Mouse (Mus musculus): ENCODE measurements around the gene Gtf2h1.

DNA sequence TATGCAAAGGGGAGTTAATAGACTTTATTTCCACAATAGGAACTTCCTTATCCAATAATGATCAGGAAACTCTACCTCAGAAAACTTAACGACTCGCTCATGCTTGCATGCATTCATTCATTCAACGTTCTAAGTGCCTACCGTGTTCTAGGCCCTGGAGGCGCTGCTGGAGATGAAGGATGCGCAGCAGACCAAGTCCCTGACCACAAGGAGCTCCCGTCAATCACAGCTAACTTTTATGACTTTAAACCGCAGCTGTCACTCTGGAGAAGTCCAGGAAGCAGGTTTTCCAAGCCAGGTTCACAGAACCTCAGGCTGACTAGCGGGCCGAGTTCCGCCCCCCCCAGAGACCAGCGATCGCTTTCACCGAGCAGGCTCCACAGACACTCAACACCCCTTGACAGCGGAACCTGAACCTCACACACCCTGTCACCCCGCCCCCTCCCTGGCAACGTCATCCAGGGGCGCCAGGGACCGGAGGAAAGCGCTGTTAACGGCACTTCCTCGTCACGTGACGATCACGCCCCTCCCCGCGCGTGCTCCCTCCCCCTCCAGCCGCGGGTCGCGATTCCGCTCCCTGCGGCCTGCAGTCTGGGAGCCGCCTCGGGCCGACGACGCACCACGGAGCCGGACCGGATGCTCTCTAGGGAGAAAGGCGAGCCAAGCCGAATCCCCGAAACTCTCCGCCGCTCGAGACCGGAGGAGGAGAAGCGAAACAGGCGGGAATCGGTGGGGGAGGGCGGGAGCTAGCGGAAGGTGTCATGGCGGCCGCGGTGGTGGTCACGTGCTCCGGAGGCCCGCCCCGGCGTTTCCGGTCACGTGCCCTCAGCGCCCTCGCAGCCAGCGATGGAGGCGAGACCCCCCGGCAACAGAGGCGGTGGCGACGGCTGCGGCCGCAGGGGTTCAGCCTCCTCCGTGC, at the start of gene Gtf2h1, which contains the start of gene Hps5:
- TF ChIP-seq CTCF (IDR thresholded peaks at IDR 0.05; ENCODE audit: borderline replicate concordance, insufficient read depth, low read depth, low read length) (no peak), POLR2A (IDR thresholded peaks at IDR 0.05; ENCODE audit: borderline replicate concordance, insufficient read depth, low read length) (peak; percentile 56)

All from cerebellum, adult 2 months (tissue).